Mouse (Mus musculus): ENCODE measurements around the gene Jph3.

The Jph3 gene

DNA sequence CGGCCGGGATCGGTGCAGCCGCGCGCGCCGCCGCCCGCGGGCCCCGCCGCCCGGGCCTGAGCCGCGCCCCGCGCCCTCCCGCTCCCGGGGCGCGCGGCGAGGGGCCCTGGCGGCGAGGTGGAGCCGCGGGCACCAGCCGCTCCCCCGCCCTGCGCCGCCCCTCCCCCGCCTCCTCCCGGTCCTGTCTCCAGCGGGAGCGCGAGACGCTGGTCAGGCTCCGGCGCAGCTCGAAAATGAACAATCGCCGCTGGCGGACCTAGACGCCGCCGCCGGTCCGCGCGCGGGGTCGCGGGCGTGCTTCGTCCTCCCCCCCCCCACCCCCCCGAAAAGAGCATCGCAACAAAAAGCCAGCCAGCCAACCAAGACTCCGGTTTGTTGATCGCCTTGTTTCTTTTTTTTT lies 747 bp downstream of the Jph3 start:
- DNase-seq (ENCODE audit: low spot score): no peak

DNA sequence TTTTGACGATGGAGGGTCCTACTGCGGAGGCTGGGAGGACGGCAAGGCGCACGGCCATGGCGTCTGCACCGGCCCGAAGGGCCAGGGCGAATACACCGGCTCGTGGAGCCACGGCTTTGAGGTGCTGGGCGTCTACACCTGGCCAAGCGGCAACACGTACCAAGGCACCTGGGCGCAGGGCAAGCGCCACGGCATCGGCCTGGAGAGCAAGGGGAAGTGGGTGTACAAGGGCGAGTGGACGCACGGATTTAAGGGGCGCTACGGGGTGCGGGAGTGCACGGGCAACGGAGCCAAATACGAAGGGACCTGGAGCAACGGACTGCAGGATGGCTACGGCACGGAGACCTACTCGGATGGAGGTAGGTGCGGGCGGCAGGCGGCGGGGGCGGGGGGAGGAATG lies 1.2 kb downstream of the Jph3 start:
- DNase-seq (ENCODE audit: low spot score): no peak

- DNase-seq (ENCODE audit: low spot score): no peak
Observed at GRCm38 (mm10) chr8:121731060-121731459, 1.6 kb downstream of the Jph3 start.

DNA sequence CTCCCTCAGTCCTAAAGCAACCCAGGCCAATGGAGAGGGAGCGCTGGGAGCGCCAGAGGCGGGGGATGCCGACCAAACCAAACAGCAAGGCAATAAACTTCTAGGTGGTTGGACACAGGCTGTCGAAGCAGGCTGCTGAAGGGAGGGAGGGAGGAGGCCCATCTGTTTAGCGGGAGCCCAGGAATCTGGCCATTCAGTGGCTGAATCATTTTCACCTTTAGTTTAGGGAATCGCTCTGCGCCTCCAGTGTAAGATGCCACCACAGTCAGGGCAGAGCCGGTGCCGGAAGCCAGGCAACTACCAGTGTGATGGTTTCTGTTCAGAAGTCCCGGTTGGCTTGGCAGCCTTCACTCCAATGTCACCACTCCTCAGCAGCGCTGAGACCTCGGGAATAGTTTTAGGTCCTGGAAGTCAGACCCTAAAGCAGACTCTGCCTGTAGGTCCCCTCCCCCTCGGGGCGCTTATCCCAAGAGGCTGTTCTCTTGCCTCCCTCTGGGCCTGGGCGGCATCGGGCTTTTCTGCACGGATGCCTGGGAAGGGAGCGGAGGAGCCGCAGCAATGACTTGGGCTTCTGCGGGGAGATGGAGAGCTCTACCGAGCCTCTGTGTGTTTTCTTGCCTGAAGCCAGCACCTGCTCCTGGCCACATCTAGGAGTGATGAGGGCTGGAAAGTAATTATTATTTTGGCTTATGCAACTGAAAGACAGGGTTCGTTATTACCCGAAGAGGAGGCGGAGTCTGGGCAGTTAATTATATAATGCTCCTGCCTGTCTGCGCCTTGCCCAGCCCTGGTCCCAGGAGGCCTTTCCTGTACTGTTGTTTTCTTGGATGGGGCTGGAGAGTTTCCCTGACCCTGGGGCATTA lies 2.3 kb downstream of the Jph3 start:
- DNase-seq (ENCODE audit: low spot score): no peak

GRCm38 (mm10) chr8:121732334-121732665 lies 2.9 kb downstream of the Jph3 start:
- DNase-seq (ENCODE audit: low spot score): no peak

- no peak for DNase-seq (ENCODE audit: low spot score)
Observed at GRCm38 (mm10) chr8:121734262-121734661, 4.8 kb downstream of the Jph3 start.

- DNase-seq (ENCODE audit: low spot score): no peak
Observed at GRCm38 (mm10) chr8:121736236-121736635, 6.8 kb downstream of the Jph3 start.

GRCm38 (mm10) chr8:121740721-121741120 lies 11.3 kb downstream of the Jph3 start:
- no peak for DNase-seq (ENCODE audit: low spot score)

DNA sequence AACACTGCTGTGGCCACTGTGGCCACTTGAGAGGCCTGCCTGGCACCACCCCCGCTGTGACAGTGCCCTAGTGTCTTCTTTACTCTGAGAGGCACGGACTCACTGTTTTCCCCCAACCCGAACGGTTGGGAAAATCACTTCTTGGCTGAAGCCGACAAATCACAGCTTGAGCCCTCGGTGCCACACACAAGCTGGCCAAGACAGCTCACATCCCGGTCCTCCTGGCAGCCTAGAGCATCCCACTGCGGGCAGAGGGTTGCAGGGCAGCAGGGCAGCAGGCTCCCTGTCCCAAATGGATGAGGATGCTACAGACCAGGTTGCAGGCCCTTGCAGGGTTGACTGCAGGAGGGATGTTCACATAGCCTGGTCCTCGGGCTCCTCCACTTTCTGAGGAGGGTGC lies 20.1 kb downstream of the Jph3 start:
- no peak for DNase-seq (ENCODE audit: low spot score)

GRCm38 (mm10) chr8:121750512-121750911 lies 21.1 kb downstream of the Jph3 start:
- no peak for DNase-seq (ENCODE audit: low spot score)

- no peak for DNase-seq (ENCODE audit: low spot score)
Observed at GRCm38 (mm10) chr8:121751407-121751806, 22.0 kb downstream of the Jph3 start.

GRCm38 (mm10) chr8:121758470-121758869 lies 29.0 kb downstream of the Jph3 start:
- no peak for DNase-seq (ENCODE audit: low spot score)

GRCm38 (mm10) chr8:121760484-121760883 lies 31.1 kb downstream of the Jph3 start:
- DNase-seq (ENCODE audit: low spot score): no peak

DNA sequence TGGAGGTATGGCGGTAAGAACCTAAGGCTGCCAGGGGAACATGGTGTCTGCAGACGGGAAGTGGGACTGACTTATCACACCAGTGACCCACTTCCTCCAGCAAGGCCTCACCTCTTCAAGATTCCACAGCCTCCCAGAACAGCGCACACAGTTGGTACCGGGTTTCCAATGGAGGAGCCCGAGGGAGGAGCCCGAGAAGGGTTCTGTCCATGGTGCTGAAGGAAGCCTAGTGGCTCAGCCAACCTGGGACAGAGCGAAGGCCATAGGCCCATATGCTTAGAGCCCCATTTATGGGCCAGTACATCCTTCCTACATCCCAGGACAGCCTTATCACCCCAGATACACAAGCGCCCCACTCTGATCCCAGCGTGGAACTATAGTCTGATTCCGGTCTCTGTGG lies 32.1 kb downstream of the Jph3 start:
- DNase-seq (ENCODE audit: low spot score): no peak

GRCm38 (mm10) chr8:121762999-121763699 lies 33.7 kb downstream of the Jph3 start:
- no peak for DNase-seq (ENCODE audit: low spot score)

GRCm38 (mm10) chr8:121763700-121764013 lies 34.2 kb downstream of the Jph3 start:
- no peak for DNase-seq (ENCODE audit: low spot score)

- DNase-seq (ENCODE audit: low spot score): no peak
Observed at GRCm38 (mm10) chr8:121765594-121766138, 36.2 kb downstream of the Jph3 start.

- DNase-seq (ENCODE audit: low spot score): no peak
Observed at GRCm38 (mm10) chr8:121769095-121769494, 39.7 kb downstream of the Jph3 start.

GRCm38 (mm10) chr8:121769621-121770020 lies 40.2 kb downstream of the Jph3 start:
- no peak for DNase-seq (ENCODE audit: low spot score)

DNA sequence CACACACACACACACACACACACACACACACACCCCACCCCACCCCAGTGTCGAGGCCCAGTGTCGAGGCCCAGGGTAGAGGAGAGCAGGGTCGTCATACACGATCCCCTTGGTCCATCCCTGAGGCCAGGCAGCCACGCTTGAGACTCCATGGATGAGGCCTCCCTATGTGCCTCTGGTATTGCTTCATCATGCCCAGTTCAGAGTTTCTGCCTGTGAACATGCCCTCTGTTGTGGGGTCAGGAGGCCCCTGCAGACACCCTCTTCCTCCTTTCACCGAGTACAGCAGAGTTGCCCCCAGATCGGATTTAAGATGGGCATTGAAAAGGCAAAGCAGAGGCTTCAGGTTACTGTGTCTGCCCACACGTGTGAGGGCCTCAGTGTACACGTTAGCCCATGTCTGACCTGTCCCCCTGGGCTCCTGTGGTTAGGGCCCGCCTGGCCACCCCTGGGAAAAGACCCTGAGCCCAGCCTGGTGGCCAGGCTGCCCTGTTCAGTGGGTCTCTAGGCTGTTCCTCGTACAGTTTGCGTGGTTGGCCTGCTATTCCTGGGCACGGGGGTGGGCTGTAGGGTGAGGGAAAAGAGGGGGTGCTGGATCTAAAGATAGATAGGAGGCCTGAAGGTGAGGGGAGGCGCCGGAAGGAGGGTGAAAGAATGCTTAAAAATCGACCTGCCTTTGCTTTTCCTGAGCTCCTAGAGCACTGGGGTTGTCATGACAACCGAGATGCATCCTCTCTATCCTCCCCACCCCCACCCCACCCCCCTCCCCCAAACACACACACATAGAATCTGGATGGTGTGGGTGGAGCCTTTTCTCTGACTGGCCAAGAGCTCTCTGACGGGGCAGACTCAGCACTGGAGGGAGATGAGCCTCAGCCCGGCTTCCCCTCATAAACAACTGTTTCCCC lies 41.7 kb downstream of the Jph3 start:
- no peak for DNase-seq (ENCODE audit: low spot score)

GRCm38 (mm10) chr8:121773876-121774275 lies 44.5 kb downstream of the Jph3 start:
- no peak for DNase-seq (ENCODE audit: low spot score)

GRCm38 (mm10) chr8:121782493-121782892 lies 53.1 kb downstream of the Jph3 start:
- DNase-seq (ENCODE audit: low spot score): no peak

All from ovary, adult 18-20 months (tissue).